Mouse (Mus musculus) layer of hippocampus, postnatal 14 days (tissue): ENCODE data around the gene Foxk1. TPM values are rescaled to one million over a fixed set of nuclear protein-coding genes. Genes with fewer than 3 reads are reported as not detected.

Source experiments
- total RNA-seq, 2 experiments: library from RNA; stranded (reverse); gene quantifications; 2 replicates each; pipeline ENCODE4 v1.2.3; 2021

Foxk1 gene
- total RNA-seq, 2 experiments from 2014 or later: 37.9 to 39.7 TPM

Other genes starting within 250 kb of the Foxk1 start
- gene Ap5z1, start 62.4 kb downstream of the Foxk1 start, total RNA-seq: 10 to 100 TPM; 18.3 to 19.1 TPM
- gene Papolb, start 128.6 kb downstream of the Foxk1 start, total RNA-seq: under 1 TPM; 0.38 to 0.85 TPM
- gene Radil, start 149.6 kb downstream of the Foxk1 start, total RNA-seq: 10 to 100 TPM; 12.8 to 13.4 TPM
- 100 to 1,000 TPM; 183 to 186 TPM for gene Mmd2, start 207.3 kb downstream of the Foxk1 start, total RNA-seq
- 10 to 100 TPM; 81.7 to 88.5 TPM for gene Wipi2, start 226.2 kb downstream of the Foxk1 start, total RNA-seq